Mouse (Mus musculus) G1E (cell line): Measurements from ENCODE around the gene P2ry6. TPM values are rescaled to one million over a fixed set of nuclear protein-coding genes. Genes with fewer than 3 reads are reported as not detected.

ENCODE experiments used
- ATAC-seq: 2 replicates; pipeline ENCODE4 v1.8.0; 2016; ENCODE audit warnings: mild to moderate bottlenecking; ENCODE audit not compliant: insufficient number of reproducible peaks, poor library complexity, low FRiP score, severe bottlenecking; ENCODE audit errors: extremely low read depth
- DNase-seq: peaks from one replicate; pipeline ENCODE4 v3.0.0; 2012; ENCODE audit warnings: low spot score
- H3K27me3 ChIP-seq: 2 replicates; pipeline ENCODE4 v1.6.1; 2012; ENCODE audit warnings: mild to moderate bottlenecking, low read length, inconsistent platforms; ENCODE audit not compliant: insufficient read depth
- H3K36me3 ChIP-seq: replicated peaks from 2 replicates; pipeline ENCODE3; 2012; ENCODE audit warnings: mild to moderate bottlenecking, inconsistent platforms
- H3K4me1 ChIP-seq: 2 replicates; pipeline ENCODE4 v1.6.1; 2012; ENCODE audit warnings: low read depth, low read length, inconsistent platforms, mixed read lengths; ENCODE audit not compliant: insufficient read depth
- H3K4me3 ChIP-seq: 2 replicates; pipeline ENCODE4 v1.5.1; 2012; ENCODE audit warnings: low read depth, mild to moderate bottlenecking, inconsistent platforms, low read length, moderate library complexity, mixed read lengths
- H3K9me3 ChIP-seq: replicated peaks from 2 replicates; pipeline ENCODE4 v1.6.1; 2012; ENCODE audit warnings: inconsistent platforms
- CTCF ChIP-seq: IDR thresholded peaks from 2 replicates; pipeline ENCODE4 v1.5.1; 2012; ENCODE audit warnings: low read depth, low read length, inconsistent platforms, mixed read lengths
- GATA1 ChIP-seq: IDR thresholded peaks from 2 replicates; pipeline ENCODE4 v1.6.1; 2012; ENCODE audit warnings: borderline replicate concordance, low read length, inconsistent platforms, mixed read lengths
- GATA2 ChIP-seq: IDR thresholded peaks from 2 replicates; pipeline ENCODE4 v1.6.1; 2012; ENCODE audit warnings: low read depth, low read length, inconsistent platforms, borderline replicate concordance
- POLR2AphosphoS5 ChIP-seq: IDR thresholded peaks from 2 replicates; pipeline ENCODE4 v1.6.1; 2012; ENCODE audit warnings: low read depth, low read length, inconsistent platforms; ENCODE audit not compliant: insufficient replicate concordance
- TAL1 ChIP-seq: conservative IDR thresholded peaks from 2 replicates; pipeline ENCODE4 v1.6.1; 2012; ENCODE audit warnings: low read depth, low read length, inconsistent platforms, mixed read lengths
- polyA plus RNA-seq: library from polyadenylated mRNA; stranded (reverse); fragments of >175 nt; gene quantifications from 2 replicates; pipeline ENCODE4 v1.2.3, GENCODE M21; 2012
- total RNA-seq, 2 experiments: library from RNA; stranded (forward) in 1 of 2; stranded (reverse) in 1 of 2; fragments of 200-1000 nt in 1 of 2; fragments of >200 nt in 1 of 2; fragmentation: Nextera tagmentation in 1 of 2; gene quantifications; 2 replicates each; pipeline ENCODE4 v1.2.3; 2014 to 2017

The P2ry6 gene
- total RNA-seq (2014; fragmentation: Nextera tagmentation) (not detected in 2 replicates), total RNA-seq (2017) (0.27 TPM in 1 of 2 replicates, not detected in the other), polyA plus RNA-seq (0.02 TPM in 1 of 2 replicates, not detected in the other)

- Histone ChIP-seq H3K9me3 (no peaks in the 10 kb centered on the region), H3K4me1 (peaks cover 6% of the 10 kb centered on the region), H3K36me3 (no peaks in the 10 kb centered on the region), H3K4me3 (no peak within 1 kb of the TSS), H3K27me3 (peaks cover 34% of the 10 kb centered on the region)
- DNase-seq (no peak), ATAC-seq (no peak)
- no peak for TF ChIP-seq GATA2
- no peak for TF ChIP-seq TAL1
- no peak for TF ChIP-seq GATA1
- no peak for TF ChIP-seq CTCF
- TF ChIP-seq POLR2AphosphoS5, result no peak
These were observed at the start of gene P2ry6 for GRCm38 (mm10) chr7:100974135-100974903. P2ry6 (minus strand) TSS chr7:100974649.

GRCm38 (mm10) chr7:101017492-101017891, 43.0 kb upstream of the P2ry6 start:
- H3K4me3 ChIP-seq, result no peak overlapping the region
- H3K27me3 ChIP-seq, result peaks cover 35% of the 10 kb centered on the region
- no peaks in the 10 kb centered on the region for H3K9me3 ChIP-seq
- ATAC-seq (no peak), DNase-seq (no peak)
- no peaks in the 10 kb centered on the region for H3K4me1 ChIP-seq
- H3K36me3 ChIP-seq, result no peaks in the 10 kb centered on the region
- TF ChIP-seq CTCF (no peak), GATA2 (no peak), TAL1 (no peak), POLR2AphosphoS5 (no peak), GATA1 (no peak)

- ATAC-seq (no peak), DNase-seq (no peak)
- Histone ChIP-seq H3K4me1 (no peaks in the 10 kb centered on the region), H3K9me3 (no peaks in the 10 kb centered on the region), H3K4me3 (no peak overlapping the region), H3K36me3 (no peaks in the 10 kb centered on the region), H3K27me3 (peaks cover 37% of the 10 kb centered on the region)
- TF ChIP-seq TAL1, result no peak
- no peak for TF ChIP-seq GATA2
- TF ChIP-seq CTCF, result no peak
- TF ChIP-seq GATA1, result no peak
- TF ChIP-seq POLR2AphosphoS5, result no peak
These were observed 42.6 kb upstream of the P2ry6 start for GRCm38 (mm10) chr7:101017021-101017461.

GRCm38 (mm10) chr7:101014985-101015384, 40.5 kb upstream of the P2ry6 start:
- ATAC-seq, result no peak
- Histone ChIP-seq H3K36me3 (no peaks in the 10 kb centered on the region), H3K9me3 (no peaks in the 10 kb centered on the region), H3K4me1 (no peaks in the 10 kb centered on the region), H3K27me3 (peaks cover 48% of the 10 kb centered on the region), H3K4me3 (no peak overlapping the region)
- no peak for DNase-seq
- no peak for TF ChIP-seq GATA2
- TF ChIP-seq CTCF, result no peak
- no peak for TF ChIP-seq GATA1
- TF ChIP-seq TAL1, result no peak
- TF ChIP-seq POLR2AphosphoS5, result no peak

GRCm38 (mm10) chr7:101014041-101014440, 39.6 kb upstream of the P2ry6 start:
- Histone ChIP-seq H3K27me3 (peaks cover 45% of the 10 kb centered on the region), H3K4me3 (no peak overlapping the region), H3K36me3 (no peaks in the 10 kb centered on the region), H3K4me1 (no peaks in the 10 kb centered on the region), H3K9me3 (no peaks in the 10 kb centered on the region)
- DNase-seq (no peak), ATAC-seq (no peak)
- TF ChIP-seq GATA1 (no peak), CTCF (no peak), TAL1 (no peak), POLR2AphosphoS5 (no peak), GATA2 (no peak)

GRCm38 (mm10) chr7:101012541-101012940, 38.1 kb upstream of the P2ry6 start, which contains the start of gene P2ry2:
P2ry2 (minus strand) TSS chr7:101012866.
- no peak within 1 kb of the TSS; the same call in 1 of the 2 replicates for H3K4me3 ChIP-seq
- no peaks in the 10 kb centered on the region for H3K9me3 ChIP-seq
- peaks cover 39% of the 10 kb centered on the region for H3K27me3 ChIP-seq
- H3K4me1 ChIP-seq, result no peaks in the 10 kb centered on the region
- DNase-seq (no peak), ATAC-seq (no peak)
- H3K36me3 ChIP-seq, result no peaks in the 10 kb centered on the region
- TF ChIP-seq CTCF, result no peak
- no peak for TF ChIP-seq GATA1
- TF ChIP-seq POLR2AphosphoS5, result no peak
- no peak for TF ChIP-seq TAL1
- no peak for TF ChIP-seq GATA2
